Mouse (Mus musculus): Measurements from ENCODE around the gene Rhbdl1. TPM values are rescaled to one million over a fixed set of nuclear protein-coding genes. Genes with fewer than 3 reads are reported as not detected.
"Not testable (repeated sequence)": the region's sequence is repeated elsewhere in the genome, so short reads cannot be mapped to it uniquely, and the experiment has no call there.

Rhbdl1 gene
- polyA plus RNA-seq, 1 experiment = not detected

GRCm38 (mm10) chr17:25874148-25874720, 37.1 kb upstream of the Rhbdl1 start:
- TF ChIP-seq EP300 (IDR thresholded peaks at IDR 0.05; ENCODE audit: insufficient read depth, low read depth, low read length) (no peak), CTCF (IDR thresholded peaks at IDR 0.05; ENCODE audit: low read depth, low read length) (no peak), POLR2A (IDR thresholded peaks at IDR 0.05; ENCODE audit: insufficient read depth, low read length) (no peak)
- Histone ChIP-seq H3K27ac (ENCODE audit: insufficient read depth, low read length) (peak overlapping the region; percentile 7; the same call in 1 of the 2 replicates), H3K9me3 (replicated peaks; ENCODE audit: control insufficient read depth, insufficient read depth, low read length, poor library complexity, severe bottlenecking) (no peaks in the 10 kb centered on the region), H3K27me3 (ENCODE audit: control insufficient read depth, insufficient read depth, low read length, poor library complexity, severe bottlenecking) (no peaks in the 10 kb centered on the region), H3K36me3 (ENCODE audit: control insufficient read depth, insufficient read depth, low read length, poor library complexity, severe bottlenecking) (no peaks in the 10 kb centered on the region), H3K9ac (ENCODE audit: low read depth, poor library complexity, severe bottlenecking) (peak overlapping the region; percentile 49), H3K4me3 (ENCODE audit: low read depth, low read length) (peak overlapping the region; percentile 89), H3K4me1 (ENCODE audit: control insufficient read depth, insufficient read depth, low read length) (peaks cover 3% of the 10 kb centered on the region)

GRCm38 (mm10) chr17:25873405-25874147, 36.5 kb upstream of the Rhbdl1 start:
- TF ChIP-seq EP300 (IDR thresholded peaks at IDR 0.05; ENCODE audit: insufficient read depth, low read depth, low read length) (no peak), CTCF (IDR thresholded peaks at IDR 0.05; ENCODE audit: low read depth, low read length) (no peak), POLR2A (IDR thresholded peaks at IDR 0.05; ENCODE audit: insufficient read depth, low read length) (no peak)
- no peak overlapping the region for H3K27ac ChIP-seq (ENCODE audit: insufficient read depth, low read length)
- no peaks in the 10 kb centered on the region for H3K9me3 ChIP-seq (replicated peaks; ENCODE audit: control insufficient read depth, insufficient read depth, low read length, poor library complexity, severe bottlenecking)
- peaks cover 3% of the 10 kb centered on the region for H3K4me1 ChIP-seq (ENCODE audit: control insufficient read depth, insufficient read depth, low read length)
- no peak overlapping the region for H3K9ac ChIP-seq (ENCODE audit: low read depth, poor library complexity, severe bottlenecking)
- no peaks in the 10 kb centered on the region for H3K36me3 ChIP-seq (ENCODE audit: control insufficient read depth, insufficient read depth, low read length, poor library complexity, severe bottlenecking)
- H3K4me3 ChIP-seq (ENCODE audit: low read depth, low read length) = no peak overlapping the region; the same call in 1 of the 2 replicates
- no peaks in the 10 kb centered on the region for H3K27me3 ChIP-seq (ENCODE audit: control insufficient read depth, insufficient read depth, low read length, poor library complexity, severe bottlenecking)

GRCm38 (mm10) chr17:25872676-25873075, 35.6 kb upstream of the Rhbdl1 start:
- TF ChIP-seq POLR2A (IDR thresholded peaks at IDR 0.05; ENCODE audit: insufficient read depth, low read length) (no peak), CTCF (IDR thresholded peaks at IDR 0.05; ENCODE audit: low read depth, low read length) (no peak)
- Histone ChIP-seq H3K4me3 (ENCODE audit: low read depth, low read length) (no peak overlapping the region), H3K36me3 (ENCODE audit: control insufficient read depth, insufficient read depth, low read length, poor library complexity, severe bottlenecking) (no peaks in the 10 kb centered on the region), H3K27ac (ENCODE audit: insufficient read depth, low read length) (no peak overlapping the region), H3K27me3 (ENCODE audit: control insufficient read depth, insufficient read depth, low read length, poor library complexity, severe bottlenecking) (no peaks in the 10 kb centered on the region), H3K9me3 (replicated peaks; ENCODE audit: control insufficient read depth, insufficient read depth, low read length, poor library complexity, severe bottlenecking) (no peaks in the 10 kb centered on the region), H3K4me1 (ENCODE audit: control insufficient read depth, insufficient read depth, low read length) (peaks cover 3% of the 10 kb centered on the region), H3K9ac (ENCODE audit: low read depth, poor library complexity, severe bottlenecking) (no peak overlapping the region)

GRCm38 (mm10) chr17:25871566-25871965, 34.5 kb upstream of the Rhbdl1 start:
- H3K9me3 ChIP-seq (replicated peaks; ENCODE audit: control insufficient read depth, insufficient read depth, low read length, poor library complexity, severe bottlenecking); H3K27me3 ChIP-seq (ENCODE audit: control insufficient read depth, insufficient read depth, low read length, poor library complexity, severe bottlenecking); H3K36me3 ChIP-seq (ENCODE audit: control insufficient read depth, insufficient read depth, low read length, poor library complexity, severe bottlenecking); H3K4me1 ChIP-seq (ENCODE audit: control insufficient read depth, insufficient read depth, low read length); H3K4me3 ChIP-seq (ENCODE audit: low read depth, low read length); H3K9ac ChIP-seq (ENCODE audit: low read depth, poor library complexity, severe bottlenecking); H3K27ac ChIP-seq (ENCODE audit: insufficient read depth, low read length): not testable (repeated sequence)

GRCm38 (mm10) chr17:25869954-25870353, 32.9 kb upstream of the Rhbdl1 start:
- H3K9ac ChIP-seq (ENCODE audit: low read depth, poor library complexity, severe bottlenecking) = no peak overlapping the region

GRCm38 (mm10) chr17:25869498-25869897, 32.4 kb upstream of the Rhbdl1 start:
- Histone ChIP-seq H3K9me3 (replicated peaks; ENCODE audit: control insufficient read depth, insufficient read depth, low read length, poor library complexity, severe bottlenecking) (no peaks in the 10 kb centered on the region), H3K4me3 (ENCODE audit: low read depth, low read length) (no peak overlapping the region), H3K27me3 (ENCODE audit: control insufficient read depth, insufficient read depth, low read length, poor library complexity, severe bottlenecking) (no peaks in the 10 kb centered on the region), H3K27ac (ENCODE audit: insufficient read depth, low read length) (no peak overlapping the region), H3K4me1 (ENCODE audit: control insufficient read depth, insufficient read depth, low read length) (no peaks in the 10 kb centered on the region), H3K36me3 (ENCODE audit: control insufficient read depth, insufficient read depth, low read length, poor library complexity, severe bottlenecking) (no peaks in the 10 kb centered on the region), H3K9ac (ENCODE audit: low read depth, poor library complexity, severe bottlenecking) (no peak overlapping the region)
- no peak for TF ChIP-seq EP300 (IDR thresholded peaks at IDR 0.05; ENCODE audit: insufficient read depth, low read depth, low read length)
- no peak for TF ChIP-seq POLR2A (IDR thresholded peaks at IDR 0.05; ENCODE audit: insufficient read depth, low read length)
- TF ChIP-seq CTCF (IDR thresholded peaks at IDR 0.05; ENCODE audit: low read depth, low read length) = no peak

More at GRCm38 (mm10) chr17:25869954-25870353, 32.9 kb upstream of the Rhbdl1 start:
- no peak for TF ChIP-seq CTCF (IDR thresholded peaks at IDR 0.05; ENCODE audit: low read depth, low read length)
- Histone ChIP-seq H3K27me3 (ENCODE audit: control insufficient read depth, insufficient read depth, low read length, poor library complexity, severe bottlenecking) (no peaks in the 10 kb centered on the region), H3K27ac (ENCODE audit: insufficient read depth, low read length) (no peak overlapping the region), H3K9me3 (replicated peaks; ENCODE audit: control insufficient read depth, insufficient read depth, low read length, poor library complexity, severe bottlenecking) (no peaks in the 10 kb centered on the region), H3K4me3 (ENCODE audit: low read depth, low read length) (no peak overlapping the region), H3K4me1 (ENCODE audit: control insufficient read depth, insufficient read depth, low read length) (no peaks in the 10 kb centered on the region), H3K36me3 (ENCODE audit: control insufficient read depth, insufficient read depth, low read length, poor library complexity, severe bottlenecking) (no peaks in the 10 kb centered on the region)

All from ES-Bruce4 (cell line).